Mouse (Mus musculus): ENCODE measurements at regions not wholly inside any gene's neighbourhood (a gene's known extent, or its start where the extent isn't known, plus 50 kb on each side); places are given as distances from the start of the nearest gene placed in this dataset.

- H3K36me3 ChIP-seq: no peaks in the 10 kb centered on the region
- ATAC-seq (ENCODE audit: insufficient number of reproducible peaks, low FRiP score, low TSS enrichment, low read depth): no peak
- H3K9me3 ChIP-seq: no peaks in the 10 kb centered on the region
- no peaks in the 10 kb centered on the region for H3K27me3 ChIP-seq
- H3K27ac ChIP-seq: no peak overlapping the region
- H3K9ac ChIP-seq: no peak overlapping the region
- 41% methylated on average over 7 of the region's 7 CpGs for WGBS
- H3K4me1 ChIP-seq: no peaks in the 10 kb centered on the region
- no peak overlapping the region for H3K4me3 ChIP-seq
- H3K4me2 ChIP-seq: no peak overlapping the region
These were observed 512.4 kb downstream of the Dhx35 start for GRCm38 (mm10) chr2:159307001-159307400.

GRCm38 (mm10) chr2:159334711-159335110 lies 540.1 kb downstream of the Dhx35 start:
- Histone ChIP-seq H3K4me3 (no peak overlapping the region), H3K4me2 (no peak overlapping the region), H3K27ac (no peak overlapping the region), H3K27me3 (no peaks in the 10 kb centered on the region), H3K9me3 (no peaks in the 10 kb centered on the region), H3K4me1 (no peaks in the 10 kb centered on the region), H3K36me3 (no peaks in the 10 kb centered on the region), H3K9ac (no peak overlapping the region)
- 54% methylated on average over 3 of the region's 3 CpGs for WGBS
- ATAC-seq (ENCODE audit: insufficient number of reproducible peaks, low FRiP score, low TSS enrichment, low read depth): no peak

- Histone ChIP-seq H3K4me1 (no peaks in the 10 kb centered on the region), H3K27ac (no peak overlapping the region), H3K9ac (no peak overlapping the region), H3K9me3 (no peaks in the 10 kb centered on the region), H3K4me2 (no peak overlapping the region), H3K4me3 (no peak overlapping the region), H3K36me3 (no peaks in the 10 kb centered on the region), H3K27me3 (no peaks in the 10 kb centered on the region)
- no peak for ATAC-seq (ENCODE audit: insufficient number of reproducible peaks, low FRiP score, low TSS enrichment, low read depth)
- whole genome bisulfite sequencing: 66% methylated on average over 2 of the region's 2 CpGs
These were observed 542.0 kb downstream of the Dhx35 start for GRCm38 (mm10) chr2:159336646-159337045.

GRCm38 (mm10) chr2:159343624-159344560 lies 549.3 kb downstream of the Dhx35 start:
- Histone ChIP-seq H3K4me1 (no peaks in the 10 kb centered on the region), H3K36me3 (no peaks in the 10 kb centered on the region), H3K9me3 (no peaks in the 10 kb centered on the region), H3K27me3 (no peaks in the 10 kb centered on the region), H3K4me2 (no peak overlapping the region), H3K4me3 (no peak overlapping the region), H3K27ac (no peak overlapping the region), H3K9ac (no peak overlapping the region)
- no peak for ATAC-seq (ENCODE audit: insufficient number of reproducible peaks, low FRiP score, low TSS enrichment, low read depth)
- WGBS: 59% methylated on average over 5 of the region's 5 CpGs

GRCm38 (mm10) chr2:159354247-159354646 lies 559.6 kb downstream of the Dhx35 start:
- no peak overlapping the region for H3K4me3 ChIP-seq

GRCm38 (mm10) chr2:159356503-159356902 lies 561.9 kb downstream of the Dhx35 start:
- Histone ChIP-seq H3K4me3 (no peak overlapping the region), H3K36me3 (no peaks in the 10 kb centered on the region), H3K9ac (no peak overlapping the region), H3K4me2 (no peak overlapping the region), H3K9me3 (no peaks in the 10 kb centered on the region), H3K27me3 (no peaks in the 10 kb centered on the region), H3K4me1 (no peaks in the 10 kb centered on the region), H3K27ac (no peak overlapping the region)
- WGBS: 15% methylated on average over 5 of the region's 5 CpGs
- ATAC-seq (ENCODE audit: insufficient number of reproducible peaks, low FRiP score, low TSS enrichment, low read depth): no peak

More at GRCm38 (mm10) chr2:159354247-159354646, 559.6 kb downstream of the Dhx35 start:
- no peaks in the 10 kb centered on the region for H3K27me3 ChIP-seq
- no peak overlapping the region for H3K9ac ChIP-seq
- no peak overlapping the region for H3K27ac ChIP-seq
- H3K4me2 ChIP-seq: no peak overlapping the region
- no peak for ATAC-seq (ENCODE audit: insufficient number of reproducible peaks, low FRiP score, low TSS enrichment, low read depth)
- no peaks in the 10 kb centered on the region for H3K36me3 ChIP-seq
- 63% methylated on average over 2 of the region's 2 CpGs for WGBS
- H3K9me3 ChIP-seq: no peaks in the 10 kb centered on the region
- H3K4me1 ChIP-seq: no peaks in the 10 kb centered on the region

- H3K27me3 ChIP-seq: no peaks in the 10 kb centered on the region
- no peak overlapping the region for H3K9ac ChIP-seq
- no peak for ATAC-seq (ENCODE audit: insufficient number of reproducible peaks, low FRiP score, low TSS enrichment, low read depth)
- H3K4me3 ChIP-seq: no peak overlapping the region
- WGBS: 70% methylated on average over 3 of the region's 3 CpGs
- H3K27ac ChIP-seq: no peak overlapping the region
- H3K4me1 ChIP-seq: no peaks in the 10 kb centered on the region
- no peaks in the 10 kb centered on the region for H3K9me3 ChIP-seq
- no peak overlapping the region for H3K4me2 ChIP-seq
- H3K36me3 ChIP-seq: no peaks in the 10 kb centered on the region
These were observed 566.8 kb downstream of the Dhx35 start for GRCm38 (mm10) chr2:159361371-159361770.

GRCm38 (mm10) chr2:159392865-159393264 lies 598.3 kb downstream of the Dhx35 start:
- no peak overlapping the region for H3K9ac ChIP-seq
- H3K4me3 ChIP-seq: no peak overlapping the region
- WGBS: 37% methylated on average over 10 of the region's 10 CpGs
- H3K4me2 ChIP-seq: no peak overlapping the region
- no peak overlapping the region for H3K27ac ChIP-seq
- H3K4me1 ChIP-seq: no peaks in the 10 kb centered on the region
- H3K9me3 ChIP-seq: no peaks in the 10 kb centered on the region
- no peak for ATAC-seq (ENCODE audit: insufficient number of reproducible peaks, low FRiP score, low TSS enrichment, low read depth)
- no peaks in the 10 kb centered on the region for H3K36me3 ChIP-seq
- H3K27me3 ChIP-seq: no peaks in the 10 kb centered on the region

- H3K27me3 ChIP-seq: no peaks in the 10 kb centered on the region
- no peak overlapping the region for H3K9ac ChIP-seq
- 42% methylated on average over 9 of the region's 9 CpGs for WGBS
- H3K4me2 ChIP-seq: no peak overlapping the region
- ATAC-seq (ENCODE audit: insufficient number of reproducible peaks, low FRiP score, low TSS enrichment, low read depth): no peak
- no peak overlapping the region for H3K4me3 ChIP-seq
- H3K9me3 ChIP-seq: no peaks in the 10 kb centered on the region
- no peaks in the 10 kb centered on the region for H3K36me3 ChIP-seq
- H3K27ac ChIP-seq: no peak overlapping the region
- no peaks in the 10 kb centered on the region for H3K4me1 ChIP-seq
These were observed 607.0 kb downstream of the Dhx35 start for GRCm38 (mm10) chr2:159401421-159402100.

GRCm38 (mm10) chr2:159404940-159405339 lies 610.3 kb downstream of the Dhx35 start:
- Histone ChIP-seq H3K27ac (no peak overlapping the region), H3K4me3 (no peak overlapping the region), H3K4me2 (no peak overlapping the region), H3K9me3 (no peaks in the 10 kb centered on the region), H3K36me3 (no peaks in the 10 kb centered on the region), H3K4me1 (no peaks in the 10 kb centered on the region), H3K9ac (no peak overlapping the region), H3K27me3 (no peaks in the 10 kb centered on the region)
- no peak for ATAC-seq (ENCODE audit: insufficient number of reproducible peaks, low FRiP score, low TSS enrichment, low read depth)
- 47% methylated on average over 1 of the region's 1 CpGs for WGBS

- WGBS: 16% methylated on average over 1 of the region's 1 CpGs
- Histone ChIP-seq H3K27me3 (peaks cover 4% of the 10 kb centered on the region; the same call in 1 of the 2 replicates), H3K27ac (no peak overlapping the region), H3K9ac (no peak overlapping the region), H3K9me3 (no peaks in the 10 kb centered on the region), H3K4me2 (no peak overlapping the region), H3K36me3 (no peaks in the 10 kb centered on the region), H3K4me1 (no peaks in the 10 kb centered on the region), H3K4me3 (no peak overlapping the region)
- ATAC-seq (ENCODE audit: insufficient number of reproducible peaks, low FRiP score, low TSS enrichment, low read depth): no peak
These were observed 620.0 kb downstream of the Dhx35 start for GRCm38 (mm10) chr2:159414599-159414998.

GRCm38 (mm10) chr2:159418371-159418940 lies 623.8 kb downstream of the Dhx35 start:
- WGBS: 62% methylated on average over 7 of the region's 7 CpGs

More at GRCm38 (mm10) chr2:159418371-159418940, 623.8 kb downstream of the Dhx35 start:
- Histone ChIP-seq H3K27ac (no peak overlapping the region), H3K4me3 (no peak overlapping the region), H3K27me3 (peaks cover 4% of the 10 kb centered on the region; the same call in 1 of the 2 replicates), H3K4me2 (no peak overlapping the region), H3K9ac (no peak overlapping the region), H3K36me3 (no peaks in the 10 kb centered on the region), H3K9me3 (no peaks in the 10 kb centered on the region), H3K4me1 (no peaks in the 10 kb centered on the region)
- no peak for ATAC-seq (ENCODE audit: insufficient number of reproducible peaks, low FRiP score, low TSS enrichment, low read depth)
